Mouse (Mus musculus) thymus, adult 18-20 months (tissue): Measurements from ENCODE around the gene Ltbp3.
"Not testable (repeated sequence)": the region's sequence is repeated elsewhere in the genome, so short reads cannot be mapped to it uniquely, and the experiment has no call there.

ENCODE experiments used
- DNase-seq, 2 experiments: peaks; one replicate each; pipeline ENCODE4 v3.0.0; 2022; ENCODE audit warnings: mixed read lengths in 2 of 2

Ltbp3 gene

DNA sequence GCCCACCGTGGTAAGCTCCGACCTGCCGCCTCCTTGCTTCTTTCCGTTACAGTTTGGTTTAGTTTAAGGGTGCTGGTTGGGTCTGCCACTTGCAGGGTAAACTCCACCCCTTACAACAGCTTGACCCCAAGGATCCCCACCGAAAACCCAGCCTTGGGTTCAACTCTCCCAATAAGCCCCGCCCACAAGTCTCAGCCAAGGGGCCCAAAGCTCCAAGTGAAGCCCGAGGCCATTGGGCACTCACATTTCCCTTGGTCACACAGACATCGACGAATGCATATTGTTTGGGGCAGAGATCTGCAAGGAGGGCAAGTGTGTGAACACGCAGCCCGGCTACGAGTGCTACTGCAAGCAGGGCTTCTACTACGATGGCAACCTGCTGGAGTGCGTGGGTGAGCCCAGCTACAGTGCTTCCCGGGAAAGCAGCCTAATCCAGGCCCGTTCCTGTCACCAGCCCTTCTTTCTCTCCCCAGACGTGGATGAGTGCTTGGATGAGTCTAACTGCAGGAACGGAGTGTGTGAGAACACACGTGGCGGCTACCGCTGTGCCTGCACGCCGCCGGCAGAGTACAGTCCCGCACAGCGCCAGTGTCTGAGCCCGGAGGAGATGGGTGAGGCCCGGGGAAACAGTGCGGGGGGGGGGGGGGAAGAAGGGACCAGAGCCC, 15.7 kb downstream of the Ltbp3 start:
- DNase-seq: no peak

DNA sequence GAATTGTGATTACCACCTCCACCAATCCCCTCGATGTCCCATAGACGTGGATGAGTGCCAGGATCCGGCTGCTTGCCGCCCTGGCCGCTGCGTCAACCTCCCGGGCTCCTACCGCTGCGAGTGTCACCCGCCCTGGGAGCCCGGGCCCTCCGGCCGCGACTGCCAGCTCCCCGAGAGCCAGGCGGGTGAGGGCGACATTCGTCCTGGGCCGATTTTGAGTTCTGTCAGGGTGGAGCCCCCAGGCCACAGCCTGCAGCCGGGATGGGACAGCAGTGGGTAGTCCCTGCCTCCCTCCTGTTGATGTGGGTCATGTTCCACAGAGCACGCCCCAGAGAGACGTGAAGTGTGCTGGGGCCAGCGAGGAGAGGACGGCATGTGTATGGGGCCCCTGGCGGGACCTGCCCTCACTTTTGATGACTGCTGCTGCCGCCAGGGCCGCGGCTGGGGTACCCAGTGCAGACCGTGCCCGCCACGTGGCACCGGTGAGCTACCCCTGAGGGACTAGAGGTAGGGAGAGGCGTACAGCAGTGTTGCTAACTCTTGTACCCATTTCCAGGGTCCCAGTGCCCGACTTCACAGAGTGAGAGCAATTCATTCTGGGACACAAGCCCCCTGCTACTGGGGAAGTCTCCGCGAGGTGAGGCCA, 16.4 kb downstream of the Ltbp3 start:
- no peak for DNase-seq

DNA sequence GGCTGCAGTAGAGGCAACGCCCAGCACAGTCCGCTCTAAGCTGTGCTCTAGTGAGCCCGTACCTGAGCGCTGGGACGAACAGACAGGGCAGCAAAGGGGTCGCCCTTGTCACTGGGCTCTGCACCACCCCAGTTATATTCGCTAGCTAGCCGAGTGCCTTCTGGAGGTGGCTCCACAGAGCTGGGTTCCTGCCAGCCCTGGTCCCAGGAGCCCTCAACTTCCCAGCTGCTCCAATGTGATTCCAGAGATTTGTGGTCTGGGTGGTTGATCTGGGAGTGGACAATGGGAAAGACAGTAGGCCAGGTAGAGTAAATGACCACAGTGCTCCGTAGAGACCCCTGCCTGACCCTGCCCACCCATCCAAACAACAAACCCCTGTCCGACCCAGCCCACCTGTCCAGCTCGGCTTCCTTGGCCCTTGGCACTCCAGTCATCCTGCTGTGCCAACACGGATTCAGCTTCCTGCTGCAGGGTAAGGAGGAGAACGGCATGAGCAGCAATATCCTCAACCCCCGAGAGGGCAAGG, 18.2 kb downstream of the Ltbp3 start:
- no peak for DNase-seq

DNA sequence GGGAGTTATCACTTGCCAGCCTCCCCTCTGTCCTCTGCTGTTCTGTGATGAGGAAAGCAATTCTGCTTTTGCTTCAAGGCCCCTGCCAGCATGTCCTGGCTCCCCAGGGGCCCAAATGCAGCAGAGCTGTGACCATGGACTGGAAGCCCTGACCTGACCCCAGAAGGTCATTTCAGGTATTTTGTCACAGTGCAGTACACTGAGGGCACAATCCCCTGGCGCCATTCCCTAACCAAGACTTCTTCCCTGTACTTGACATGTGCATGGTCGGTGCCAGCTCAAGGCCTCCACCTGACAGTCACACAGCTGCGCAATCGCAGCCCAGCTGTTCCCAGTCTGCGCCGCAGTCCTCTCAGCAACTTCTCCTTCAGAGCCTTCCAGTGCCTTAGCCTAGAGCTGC, 22.5 kb downstream of the Ltbp3 start:
- DNase-seq: no peak

DNA sequence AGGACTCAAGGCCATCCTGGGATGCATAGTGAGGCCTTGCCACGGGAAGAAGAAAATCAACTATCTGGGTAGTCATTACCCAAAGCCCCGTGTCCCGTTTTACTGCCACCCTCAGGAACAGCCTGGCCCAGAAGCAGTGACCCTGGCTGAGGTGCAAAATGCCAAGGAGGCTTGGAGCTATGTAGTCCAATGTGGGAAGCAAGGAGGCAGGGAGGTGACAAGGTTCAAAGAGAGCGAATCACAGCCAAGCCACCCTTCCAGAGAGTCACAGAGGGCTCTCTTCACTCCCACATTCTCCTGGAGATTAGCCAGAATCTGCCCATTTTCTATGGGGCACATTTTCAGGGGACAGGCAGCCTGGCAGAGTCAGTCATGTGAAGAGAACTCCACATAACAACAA, 26.6 kb downstream of the Ltbp3 start:
- no peak for DNase-seq

DNA sequence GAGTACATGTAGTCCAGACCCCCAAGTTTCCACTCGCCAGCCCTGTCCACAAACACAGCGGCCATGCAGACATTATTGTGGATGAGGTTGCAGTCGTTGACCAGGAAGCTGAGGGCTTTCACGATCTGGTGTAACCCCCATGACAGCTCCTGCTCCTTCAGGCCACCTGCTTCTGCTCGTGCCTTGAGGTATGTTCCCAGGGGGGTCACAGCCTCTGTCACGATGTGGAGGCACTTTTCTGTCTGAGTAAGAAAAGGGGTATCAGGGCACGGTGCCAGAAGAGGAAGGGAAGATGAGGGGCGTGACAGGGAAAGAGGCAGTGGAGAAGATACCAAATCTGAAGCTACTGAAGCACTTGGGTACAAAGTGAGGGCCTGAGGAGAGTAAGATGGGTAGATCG, 29.6 kb downstream of the Ltbp3 start:
- no peak for DNase-seq

DNA sequence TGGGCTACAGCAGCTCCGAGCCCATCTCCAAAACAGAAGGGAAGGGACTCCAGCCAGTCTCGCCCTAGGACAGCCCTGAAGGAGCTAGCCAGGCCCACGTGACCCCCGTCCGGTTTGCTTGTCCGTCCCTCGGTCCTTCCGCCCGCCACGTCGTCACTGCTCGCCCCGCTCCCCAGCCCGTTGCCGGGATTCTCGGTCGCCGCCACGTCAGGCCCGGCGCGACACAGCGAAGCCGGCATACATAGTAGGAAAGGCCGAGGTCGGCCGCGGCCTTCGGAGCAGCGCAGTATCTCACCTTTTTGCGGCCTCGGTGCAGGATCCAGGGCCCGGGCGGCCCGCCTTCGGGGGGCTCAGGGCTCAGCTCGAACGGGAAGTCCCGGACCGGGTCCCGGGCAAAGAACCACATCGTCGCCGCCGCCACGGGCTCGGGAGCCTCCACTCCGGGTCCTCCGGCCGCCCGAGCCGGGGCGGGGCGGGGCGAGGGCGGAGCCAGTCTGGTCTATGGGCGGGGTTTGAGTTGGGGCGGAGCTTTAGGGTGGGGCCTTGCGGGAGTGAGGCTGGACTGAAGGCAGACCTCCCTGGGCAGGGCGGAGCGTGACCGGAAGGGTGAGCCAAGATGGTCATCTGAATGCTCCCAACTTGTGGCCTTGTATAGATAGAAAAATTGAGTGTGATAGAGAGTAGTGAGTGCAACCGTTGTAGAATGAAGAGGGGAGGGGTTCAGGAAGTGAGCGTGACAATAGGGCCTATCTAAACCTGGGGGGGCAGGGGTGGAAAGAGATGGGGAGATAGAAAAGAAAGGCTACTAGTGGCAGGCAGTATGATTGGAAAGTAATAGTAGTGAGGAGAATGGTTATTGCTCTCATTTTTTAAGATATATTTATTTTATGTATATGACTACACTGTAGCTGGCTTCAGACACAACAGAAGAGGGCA, 30.5 kb downstream of the Ltbp3 start, which contains the start of gene Scyl1:
TSS of gene Scyl1 (minus strand) at position 495 of the 936 bp plus-strand sequence.
- DNase-seq: peak; percentile 83 to 87

DNA sequence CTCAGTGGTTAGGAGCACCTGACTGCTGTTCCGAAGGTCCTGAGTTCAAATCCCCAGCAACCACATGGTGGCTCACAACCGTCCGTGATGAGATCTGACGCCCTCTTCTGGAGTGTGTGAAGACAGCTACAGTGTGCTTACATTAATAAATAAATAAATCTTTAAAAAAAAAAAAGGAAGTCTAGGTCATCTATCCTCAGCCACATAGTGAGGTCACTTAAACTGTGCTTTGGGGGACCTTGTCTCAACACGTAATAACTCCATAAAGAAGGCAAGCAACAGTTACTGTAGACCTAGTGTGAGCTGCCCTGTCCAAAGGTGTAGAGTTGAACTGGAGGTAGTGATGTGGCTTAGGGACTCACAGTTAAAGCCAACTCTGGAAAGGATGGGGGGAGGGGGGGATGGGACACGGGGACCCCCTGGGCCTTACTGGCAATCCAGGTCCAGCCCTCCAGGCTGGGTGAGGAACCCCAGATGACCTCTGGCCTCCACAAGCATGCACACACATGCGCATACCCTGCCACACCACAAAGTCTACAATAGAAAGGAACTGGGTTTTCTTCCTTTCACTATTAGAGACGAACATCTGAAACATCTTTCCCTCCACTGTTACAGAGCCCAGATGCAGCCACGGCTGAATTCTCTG, 36.8 kb downstream of the Ltbp3 start:
- DNase-seq: no peak

DNA sequence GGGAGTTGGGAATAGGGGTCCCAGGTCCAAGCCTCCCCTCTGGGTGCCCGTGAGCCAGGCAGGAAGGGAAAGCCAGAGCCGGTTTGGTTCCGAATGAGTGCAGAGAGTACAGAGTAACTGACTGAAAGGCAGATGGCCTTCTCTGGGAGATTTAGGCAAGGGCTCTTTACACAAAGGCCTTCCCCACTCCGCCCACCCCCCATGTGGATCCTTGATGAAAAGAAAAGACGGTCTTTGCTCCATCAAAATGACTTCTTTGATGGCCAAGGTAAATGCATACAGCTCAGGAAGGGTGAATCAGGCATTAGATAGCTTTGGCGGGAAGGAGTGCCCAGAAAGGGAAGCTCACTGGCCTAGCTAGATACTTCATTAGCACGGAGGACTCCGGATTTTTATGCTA, 37.6 kb downstream of the Ltbp3 start:
- DNase-seq: no peak

DNA sequence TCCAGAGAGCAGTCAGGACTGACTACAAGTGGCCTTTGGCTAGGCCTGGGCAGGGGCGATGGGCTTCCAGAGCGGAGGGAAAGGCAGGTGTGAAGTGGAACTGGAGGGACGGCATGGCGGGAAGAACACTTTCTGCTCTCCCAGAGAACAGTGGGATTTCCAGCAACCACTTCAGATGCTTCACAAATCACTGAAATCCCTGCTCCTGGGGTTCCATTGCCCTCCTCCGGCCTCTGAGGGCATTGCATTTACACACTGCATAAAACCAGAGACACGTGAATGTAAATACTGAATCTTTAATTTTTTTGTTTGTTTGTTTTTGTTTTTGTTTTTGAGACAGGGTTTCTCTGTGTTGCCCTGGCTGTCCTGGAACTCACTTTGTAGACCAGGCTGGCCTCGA, 39.5 kb downstream of the Ltbp3 start:
- DNase-seq: no peak

DNA sequence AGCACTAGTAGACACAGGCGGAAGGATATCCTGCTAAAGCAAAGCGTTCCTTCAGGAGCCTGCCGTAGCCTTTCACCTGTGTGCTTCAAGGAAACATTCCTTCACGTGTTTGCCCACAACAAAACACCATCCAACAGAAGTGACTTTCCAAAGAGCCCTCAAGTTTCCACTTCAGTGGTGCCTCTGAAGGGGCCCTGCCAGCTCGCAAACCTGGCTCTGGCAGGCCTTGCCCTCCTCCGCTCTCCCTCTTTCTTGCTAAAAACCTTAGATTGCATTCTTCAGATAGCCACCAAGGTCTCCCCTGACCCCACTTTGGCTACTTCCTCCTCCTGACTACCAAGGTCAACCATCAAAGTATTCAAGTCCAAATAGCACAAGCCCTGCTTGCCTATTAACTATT, 40.8 kb downstream of the Ltbp3 start:
- no peak for DNase-seq

DNA sequence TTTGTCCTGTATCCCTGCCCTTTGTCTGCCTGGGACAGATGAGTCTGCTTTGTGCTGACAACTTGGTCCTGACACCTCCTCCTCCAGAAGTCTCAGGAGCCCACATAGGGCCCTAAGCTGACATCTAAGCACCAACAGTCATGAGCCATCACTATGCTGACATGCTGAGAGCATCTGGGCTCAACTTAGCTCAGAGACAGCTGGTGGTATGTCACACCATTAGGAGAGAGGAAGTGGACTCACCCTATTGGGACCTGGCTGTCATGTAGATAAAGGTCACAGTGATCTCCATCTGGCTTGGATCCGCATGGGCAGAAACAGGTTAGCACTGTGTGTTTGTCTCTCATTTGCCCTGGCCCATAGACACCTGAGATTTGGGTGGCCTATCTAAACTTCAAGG, 41.4 kb downstream of the Ltbp3 start:
- DNase-seq: no peak

DNA sequence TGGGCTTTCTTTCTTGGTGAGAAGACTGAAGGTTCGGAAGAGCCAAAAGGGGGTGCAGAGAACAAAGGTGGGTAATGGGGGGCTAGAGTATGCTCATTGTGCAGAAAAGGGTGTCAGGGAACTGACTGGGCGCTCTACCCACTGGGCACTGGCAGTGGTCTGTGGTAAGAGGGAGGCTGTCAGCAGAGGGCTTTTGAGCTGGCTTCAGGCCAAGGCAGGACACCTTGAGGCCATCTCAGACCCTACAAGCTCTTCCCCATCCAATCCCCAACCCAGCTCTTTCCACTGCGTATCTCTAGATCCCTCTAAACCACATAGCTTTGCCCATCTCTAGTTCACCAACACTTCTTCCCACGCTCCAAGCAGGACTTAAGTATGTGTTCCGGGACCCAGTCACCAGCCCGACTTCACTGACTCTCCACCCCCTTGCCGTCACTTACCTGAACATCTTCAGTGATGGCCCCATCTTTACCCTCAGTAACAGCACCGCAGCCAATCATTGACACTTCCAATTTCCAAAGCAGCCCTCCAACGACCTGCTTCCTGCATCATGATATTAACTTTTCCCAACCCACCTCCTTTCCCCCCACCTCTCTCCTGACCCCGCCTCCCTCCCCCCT, 44.4 kb downstream of the Ltbp3 start:
- DNase-seq: no peak

DNA sequence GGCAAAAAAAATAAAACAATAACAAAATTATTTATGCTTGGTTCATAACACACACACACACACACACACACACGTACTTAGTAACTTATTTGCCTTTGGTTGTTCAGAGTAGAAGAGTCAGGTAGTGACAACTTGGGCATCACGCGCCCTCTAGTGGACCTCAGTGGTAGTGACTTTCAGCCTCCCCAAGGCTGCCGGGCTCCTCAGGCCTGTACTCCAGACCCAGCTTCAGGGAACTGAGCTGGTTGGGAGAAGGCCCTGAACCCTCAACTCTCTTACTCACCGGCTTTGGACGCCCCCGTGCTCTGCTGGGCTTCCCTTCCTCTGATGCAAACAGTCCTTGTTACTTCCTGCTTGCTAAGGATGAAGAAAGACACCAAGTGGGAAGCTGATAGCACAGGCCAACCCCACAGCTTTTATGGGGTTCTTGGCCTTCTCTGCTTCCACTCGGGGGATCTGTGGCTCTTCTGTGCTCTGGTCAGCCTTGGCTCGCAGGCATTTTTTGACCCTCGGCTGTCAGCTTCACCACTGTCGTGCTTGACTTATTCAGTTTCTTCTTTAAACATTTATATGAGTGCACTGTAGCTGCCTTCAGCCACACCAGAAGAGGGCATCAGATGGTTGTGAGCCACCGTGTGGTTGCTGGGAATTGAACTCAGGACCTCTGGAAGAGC, 45.9 kb downstream of the Ltbp3 start:
- DNase-seq: peak; percentile 66 to 68

DNA sequence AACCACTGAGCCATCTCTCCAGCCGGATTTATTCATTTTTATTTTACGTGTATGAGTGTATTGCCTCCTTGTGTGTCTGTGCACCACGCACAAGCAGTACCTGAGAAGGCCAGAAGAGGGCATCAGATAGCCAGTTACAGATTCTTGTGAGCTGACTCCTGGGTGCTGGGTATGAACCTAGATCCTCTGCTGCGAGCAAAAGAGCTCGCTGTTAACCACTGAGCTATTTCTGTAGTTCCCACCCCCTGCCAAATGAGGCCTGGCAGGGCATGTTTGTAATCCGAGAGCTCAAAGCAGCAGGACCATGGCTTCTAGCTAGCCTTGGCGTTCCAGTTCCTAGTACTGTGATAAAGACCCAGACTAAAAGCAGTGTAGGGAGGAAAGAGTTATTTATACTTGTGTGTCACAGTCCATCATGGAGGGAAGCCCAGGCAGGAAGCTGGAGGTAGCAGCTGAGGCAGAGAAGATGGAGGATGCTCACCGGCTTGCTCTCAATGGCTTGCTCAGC, 46.5 kb downstream of the Ltbp3 start:
- DNase-seq: peak; percentile 56 to 71

DNA sequence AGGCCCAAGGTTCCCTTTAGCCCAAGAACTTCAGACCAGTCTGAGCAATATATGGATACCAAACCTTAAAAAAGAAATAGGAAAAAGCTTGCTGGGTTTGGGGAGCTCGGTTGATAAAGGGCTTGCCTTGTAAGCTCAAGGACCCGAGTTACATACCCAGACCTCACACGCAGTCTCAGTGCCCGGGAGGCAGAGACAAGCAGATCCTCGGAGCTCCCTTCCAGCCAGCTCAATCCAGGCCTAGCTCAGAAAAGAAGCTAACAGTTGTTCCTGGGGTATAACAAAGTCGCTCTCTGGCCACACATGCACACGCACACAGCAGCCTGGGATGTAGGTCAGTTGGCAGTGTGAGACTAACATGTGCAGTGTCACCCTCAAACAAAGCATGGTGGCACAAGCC, 47.2 kb downstream of the Ltbp3 start:
- DNase-seq: no peak

DNA sequence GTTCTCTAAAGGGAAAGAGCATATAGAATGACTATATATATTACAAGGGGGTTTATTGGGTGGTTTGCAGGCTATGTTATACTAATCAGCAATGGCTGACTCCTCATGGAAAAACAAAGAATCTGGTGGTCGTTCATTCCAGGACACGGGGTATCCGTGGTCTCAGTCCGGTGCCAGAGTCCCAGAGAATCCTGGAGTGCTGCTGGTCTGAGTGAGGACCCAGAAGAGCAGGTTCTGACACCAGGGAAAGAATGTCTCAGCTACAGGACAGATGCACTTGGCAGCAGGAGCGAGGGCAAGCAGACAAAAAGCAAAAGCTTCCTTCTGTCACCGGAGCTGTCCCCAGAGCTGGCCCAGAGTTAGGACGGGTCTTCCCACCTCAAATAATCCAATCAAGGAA, 47.9 kb downstream of the Ltbp3 start:
- no peak for DNase-seq

DNA sequence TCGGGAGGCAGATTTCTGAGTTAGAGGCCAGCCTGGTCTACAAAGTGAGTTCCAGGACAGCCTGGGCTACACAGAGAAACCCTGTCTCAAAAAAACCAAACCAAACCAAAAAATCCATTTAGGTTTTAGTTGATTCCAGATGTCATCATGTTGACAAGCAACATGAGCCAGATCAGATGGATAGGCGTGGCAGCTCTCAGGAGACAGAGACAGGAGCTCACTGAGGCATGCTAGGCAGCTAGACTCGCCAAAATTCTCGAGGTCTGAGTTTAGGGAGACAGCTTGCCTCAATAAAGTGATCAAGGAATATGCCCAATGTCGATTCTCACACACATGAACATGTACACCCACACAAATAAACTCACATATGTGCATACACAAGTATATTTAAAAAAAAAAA, 48.4 kb downstream of the Ltbp3 start:
- DNase-seq: no peak

DNA sequence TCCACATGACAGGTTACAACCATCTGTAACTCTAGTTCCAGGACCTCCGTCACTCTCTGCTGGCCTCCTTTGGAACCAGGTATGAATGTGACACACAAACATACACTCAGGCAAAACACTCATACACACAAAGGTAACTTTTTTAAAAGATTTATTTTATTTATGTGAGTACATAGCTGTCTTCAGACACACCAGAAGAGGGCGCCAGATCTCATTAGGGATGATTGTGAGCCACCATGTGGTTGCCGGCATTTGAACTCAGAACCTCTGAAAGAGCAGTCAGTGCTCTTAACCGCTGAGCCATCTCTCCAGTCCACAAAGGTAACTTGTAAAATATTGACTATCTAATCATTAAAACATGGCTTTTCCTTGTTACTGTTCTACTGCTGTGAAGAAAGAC, 50.6 kb downstream of the Ltbp3 start:
- DNase-seq: no peak

DNA sequence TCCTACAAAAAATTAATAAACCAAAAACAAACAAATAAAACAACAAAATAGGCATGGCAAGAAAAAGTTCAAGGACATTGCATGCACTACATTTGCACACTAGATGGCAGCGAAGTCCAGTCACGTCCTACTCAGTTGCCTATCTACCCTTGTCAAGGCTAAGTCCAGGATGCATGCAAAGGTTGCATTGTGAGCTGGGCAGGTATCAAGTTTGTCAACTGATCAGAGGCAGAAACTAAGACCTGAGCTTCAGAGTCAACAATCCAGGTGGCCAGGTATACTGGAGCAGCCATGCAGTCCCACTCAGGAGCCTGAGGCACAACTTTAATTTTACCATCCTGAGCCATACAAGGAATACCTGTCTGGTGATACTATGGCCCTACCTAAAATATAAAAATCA, 52.4 kb downstream of the Ltbp3 start:
- peak in 1 of 2 experiments; percentile 55 for DNase-seq

DNA sequence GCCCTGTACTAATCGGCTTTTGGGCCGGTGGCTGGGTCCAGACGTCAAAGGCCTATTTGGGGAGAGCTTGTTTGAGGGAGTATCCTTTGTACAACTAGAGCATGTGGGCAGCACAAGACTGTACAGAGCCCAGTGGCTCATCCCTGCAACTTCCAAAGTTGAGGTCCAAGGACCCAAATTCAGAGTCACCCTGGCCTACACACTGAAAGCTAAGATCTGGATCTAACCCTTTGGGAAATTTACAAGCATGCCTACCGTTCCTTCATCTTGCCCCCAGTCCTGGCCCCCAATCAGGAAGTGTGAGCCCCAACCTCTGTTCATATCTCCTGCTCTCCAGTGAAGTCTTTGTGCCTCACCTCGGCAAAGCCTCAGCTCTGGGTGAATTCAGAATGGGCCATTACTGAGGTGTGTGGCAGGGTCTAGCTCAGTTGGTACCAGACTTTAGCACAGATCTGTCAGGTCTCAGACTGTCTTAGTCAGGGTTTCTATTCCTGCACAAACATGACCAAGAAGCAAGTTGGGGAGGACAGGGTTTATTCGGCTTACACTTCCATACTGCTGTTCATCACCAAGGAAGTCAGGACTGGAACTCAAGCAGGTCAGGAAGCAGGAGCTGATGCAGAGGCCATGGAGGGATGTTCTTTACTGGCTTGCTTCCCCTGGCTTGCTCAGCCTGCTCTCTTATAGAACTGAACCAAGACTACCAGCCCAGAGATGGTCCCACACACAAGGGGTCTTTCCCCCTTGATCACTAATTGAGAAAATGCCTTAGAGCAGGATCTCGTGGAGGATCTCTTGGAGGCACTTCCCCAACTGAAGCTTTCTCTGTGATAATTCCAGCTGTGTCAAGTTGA, 53.4 kb downstream of the Ltbp3 start:
- DNase-seq: not testable (repeated sequence)
